Mouse (Mus musculus) intestine, embryonic 16.5 days (tissue): ENCODE results near the gene Fosl1. TPM values are rescaled to one million over a fixed set of nuclear protein-coding genes. Genes with fewer than 3 reads are reported as not detected.

ENCODE experiments used
- ATAC-seq: fragments of 200-750 bp; cut with Nextera tagmentation; 2 replicates; pipeline ENCODE4 v1.8.0; 2017; ENCODE audit warnings: moderate TSS enrichment, moderate library complexity
- H3K27ac ChIP-seq: fragments of 300-500 bp; sonication (generic); 2 replicates; pipeline ENCODE4 v1.5.1; 2014; ENCODE audit warnings: mild to moderate bottlenecking, low read length
- H3K27me3 ChIP-seq: fragments of 300-500 bp; sonication (generic); replicated peaks from 2 replicates; pipeline ENCODE4 v1.6.1; 2014; ENCODE audit warnings: low read length, control low read depth, mixed read lengths; ENCODE audit not compliant: control insufficient read depth, insufficient read depth
- H3K36me3 ChIP-seq: fragments of 300-500 bp; sonication (generic); 2 replicates; pipeline ENCODE4 v1.6.1; 2014; ENCODE audit warnings: low read length, control low read depth; ENCODE audit not compliant: control insufficient read depth, insufficient read depth
- H3K4me1 ChIP-seq: fragments of 300-500 bp; sonication (generic); 2 replicates; pipeline ENCODE4 v1.6.1; 2014; ENCODE audit warnings: low read length, control low read depth, mixed read lengths; ENCODE audit not compliant: control insufficient read depth, insufficient read depth
- H3K4me2 ChIP-seq: fragments of 300-500 bp; sonication (generic); 2 replicates; pipeline ENCODE4 v1.6.1; 2014; ENCODE audit warnings: low read depth, low read length, control low read depth
- H3K4me3 ChIP-seq: fragments of 300-500 bp; sonication (generic); 2 replicates; pipeline ENCODE4 v1.5.1; 2014; ENCODE audit warnings: mild to moderate bottlenecking, low read length
- H3K9ac ChIP-seq: fragments of 300-500 bp; sonication (generic); 2 replicates; pipeline ENCODE4 v1.6.1; 2014; ENCODE audit warnings: low read depth, low read length
- H3K9me3 ChIP-seq: fragments of 300-500 bp; sonication (generic); 2 replicates; pipeline ENCODE4 v1.6.1; 2016; ENCODE audit warnings: low read length, control low read depth; ENCODE audit not compliant: control insufficient read depth
- whole genome bisulfite sequencing: fragments of 180-500 bp; shearing (Covaris S2); extraction: QIAGEN DNeasy Blood & Tissue Kit; methylation state at CpG from one replicate; pipeline ENCODE4 v1.1.7; 2014; 5-methylcytosine and 5-hydroxymethylcytosine counted together
- polyA plus RNA-seq: library from polyadenylated mRNA; unstranded; fragments of >200 nt; fragmentation: Nextera tagmentation; extraction: Ambion mirVana; gene quantifications from 2 replicates; pipeline ENCODE4 v1.2.1, GENCODE M21; 2015

Gene Fosl1
- polyA plus RNA-seq, 1 experiment from 2014 or later, result not detected

GRCm38 (mm10) chr19:5472857-5473256, 25.5 kb downstream of the Fosl1 start:
- no peak for ATAC-seq
- H3K27me3 ChIP-seq, result no peaks in the 10 kb centered on the region
- H3K4me3 ChIP-seq, result no peak overlapping the region
- H3K4me2 ChIP-seq, result no peak overlapping the region
- no peak overlapping the region for H3K9ac ChIP-seq
- peaks cover 8% of the 10 kb centered on the region for H3K4me1 ChIP-seq
- H3K36me3 ChIP-seq, result no peaks in the 10 kb centered on the region
- whole genome bisulfite sequencing, result 80% methylated on average over 3 of the region's 3 CpGs
- H3K27ac ChIP-seq, result no peak overlapping the region
- H3K9me3 ChIP-seq, result no peaks in the 10 kb centered on the region

GRCm38 (mm10) chr19:5473720-5474119, 26.4 kb downstream of the Fosl1 start, which contains the start of gene Efemp2:
TSS of gene Efemp2 (plus strand) at chr19:5473954.
- Histone ChIP-seq H3K9me3 (no peaks in the 10 kb centered on the region), H3K36me3 (no peaks in the 10 kb centered on the region), H3K4me2 (peak within 1 kb of the TSS; percentile 97), H3K9ac (peak within 1 kb of the TSS; percentile 80), H3K27me3 (no peaks in the 10 kb centered on the region), H3K4me3 (peak within 1 kb of the TSS; percentile 62), H3K27ac (peak within 1 kb of the TSS; percentile 88), H3K4me1 (peaks cover 8% of the 10 kb centered on the region)
- WGBS, result 3% methylated on average over 22 of the region's 22 CpGs
- peak; percentile 77 for ATAC-seq

- H3K4me1 ChIP-seq, result peaks cover 8% of the 10 kb centered on the region
- no peaks in the 10 kb centered on the region for H3K27me3 ChIP-seq
- H3K27ac ChIP-seq, result peak overlapping the region; percentile 88
- peak overlapping the region; percentile 97 for H3K4me2 ChIP-seq
- peak overlapping the region; percentile 80 for H3K9ac ChIP-seq
- H3K4me3 ChIP-seq, result peak overlapping the region; percentile 62
- no peaks in the 10 kb centered on the region for H3K9me3 ChIP-seq
- no peaks in the 10 kb centered on the region for H3K36me3 ChIP-seq
- 2% methylated on average over 50 of the region's 68 CpGs for WGBS
- ATAC-seq, result peak; percentile 72
These were observed 27.1 kb downstream of the Fosl1 start for GRCm38 (mm10) chr19:5474281-5475068.

GRCm38 (mm10) chr19:5475069-5475714, 27.8 kb downstream of the Fosl1 start:
- Histone ChIP-seq H3K9me3 (no peaks in the 10 kb centered on the region), H3K4me1 (peaks cover 8% of the 10 kb centered on the region), H3K36me3 (no peaks in the 10 kb centered on the region), H3K9ac (peak overlapping the region; percentile 80), H3K27me3 (no peaks in the 10 kb centered on the region), H3K4me2 (peak overlapping the region; percentile 97), H3K27ac (peak overlapping the region; percentile 88), H3K4me3 (peak overlapping the region; percentile 62)
- WGBS, result 20% methylated on average over 13 of the region's 13 CpGs
- ATAC-seq, result no peak; the same call in 1 of the 2 replicates

GRCm38 (mm10) chr19:5477004-5477667, 29.8 kb downstream of the Fosl1 start:
- Histone ChIP-seq H3K4me2 (no peak overlapping the region), H3K4me3 (no peak overlapping the region), H3K9me3 (no peaks in the 10 kb centered on the region), H3K4me1 (peaks cover 8% of the 10 kb centered on the region), H3K9ac (peak overlapping the region; percentile 33; the same call in 1 of the 2 replicates), H3K27me3 (no peaks in the 10 kb centered on the region), H3K36me3 (no peaks in the 10 kb centered on the region; the same call in 1 of the 2 replicates), H3K27ac (no peak overlapping the region)
- no peak for ATAC-seq
- WGBS, result 87% methylated on average over 10 of the region's 10 CpGs

GRCm38 (mm10) chr19:5477668-5478300, 30.4 kb downstream of the Fosl1 start:
- Histone ChIP-seq H3K27me3 (no peaks in the 10 kb centered on the region), H3K9me3 (no peaks in the 10 kb centered on the region), H3K4me3 (no peak overlapping the region), H3K4me2 (no peak overlapping the region), H3K36me3 (peaks cover 2% of the 10 kb centered on the region; the same call in 1 of the 2 replicates), H3K4me1 (peaks cover 8% of the 10 kb centered on the region), H3K9ac (no peak overlapping the region), H3K27ac (no peak overlapping the region)
- no peak for ATAC-seq
- 88% methylated on average over 18 of the region's 18 CpGs for WGBS

- 91% methylated on average over 10 of the region's 10 CpGs for WGBS
- peaks cover 4% of the 10 kb centered on the region for H3K36me3 ChIP-seq
These were observed 32.7 kb downstream of the Fosl1 start for GRCm38 (mm10) chr19:5480016-5480415.

GRCm38 (mm10) chr19:5481398-5481797, 34.1 kb downstream of the Fosl1 start:
- H3K9me3 ChIP-seq, result no peaks in the 10 kb centered on the region
- H3K4me1 ChIP-seq, result peaks cover 3% of the 10 kb centered on the region; the same call in 1 of the 2 replicates
- H3K9ac ChIP-seq, result no peak overlapping the region
- peaks cover 7% of the 10 kb centered on the region for H3K36me3 ChIP-seq
- 91% methylated on average over 10 of the region's 10 CpGs for WGBS
- H3K4me3 ChIP-seq, result no peak overlapping the region
- no peaks in the 10 kb centered on the region for H3K27me3 ChIP-seq
- no peak overlapping the region for H3K4me2 ChIP-seq
- no peak for ATAC-seq
- no peak overlapping the region for H3K27ac ChIP-seq

More at GRCm38 (mm10) chr19:5480016-5480415, 32.7 kb downstream of the Fosl1 start:
- Histone ChIP-seq H3K27ac (no peak overlapping the region), H3K4me1 (peaks cover 8% of the 10 kb centered on the region), H3K4me3 (no peak overlapping the region), H3K27me3 (no peaks in the 10 kb centered on the region), H3K4me2 (no peak overlapping the region), H3K9ac (no peak overlapping the region), H3K9me3 (no peaks in the 10 kb centered on the region)
- ATAC-seq, result no peak
